Mouse (Mus musculus) lung, postnatal 0 days (tissue): ENCODE data around the gene Slc35e1. TPM values are rescaled to one million over a fixed set of nuclear protein-coding genes. Genes with fewer than 3 reads are reported as not detected.

Experiments
- ATAC-seq: fragments of 200-750 bp; cut with Nextera tagmentation; 2 replicates; pipeline ENCODE4 v1.8.0; 2017; ENCODE audit warnings: moderate library complexity
- DNase-seq: peaks from one replicate; pipeline ENCODE4 v3.0.0-alpha.2; 2016; ENCODE audit warnings: low spot score
- H3K27ac ChIP-seq: fragments of 300-500 bp; sonication (generic); 2 replicates; pipeline ENCODE4 v1.5.1; 2014; ENCODE audit warnings: antibody characterized with exemption, mild to moderate bottlenecking, low read length, mixed read lengths
- H3K27me3 ChIP-seq: fragments of 300-500 bp; sonication (generic); replicated peaks from 2 replicates; pipeline ENCODE4 v1.6.1; 2014; ENCODE audit warnings: low read length, mixed read lengths; ENCODE audit not compliant: insufficient read depth
- H3K36me3 ChIP-seq: fragments of 300-500 bp; sonication (generic); 2 replicates; pipeline ENCODE4 v1.6.1; 2014; ENCODE audit warnings: low read length, mixed read lengths; ENCODE audit not compliant: insufficient read depth
- H3K4me1 ChIP-seq: fragments of 300-500 bp; sonication (generic); 2 replicates; pipeline ENCODE4 v1.6.1; 2014; ENCODE audit warnings: antibody characterized with exemption, low read depth, low read length, mixed read lengths; ENCODE audit not compliant: insufficient read depth
- H3K4me2 ChIP-seq: fragments of 300-500 bp; sonication (generic); replicated peaks from 2 replicates; pipeline ENCODE4 v1.6.1; 2014; ENCODE audit warnings: low read depth, mild to moderate bottlenecking, low read length, moderate library complexity, mixed read lengths
- H3K4me3 ChIP-seq: fragments of 300-500 bp; sonication (generic); 2 replicates; pipeline ENCODE4 v1.5.1; 2014; ENCODE audit warnings: low read depth, low read length
- H3K9ac ChIP-seq: fragments of 300-500 bp; sonication (generic); replicated peaks from 2 replicates; pipeline ENCODE4 v1.6.1; 2014; ENCODE audit warnings: low read depth, mild to moderate bottlenecking
- H3K9me3 ChIP-seq: fragments of 300-500 bp; sonication (generic); 2 replicates; pipeline ENCODE4 v1.6.1; 2016; ENCODE audit warnings: low read length, mixed read lengths
- CTCF ChIP-seq: IDR thresholded peaks from 2 replicates; pipeline ENCODE4 v1.5.1; 2016; ENCODE audit warnings: antibody characterized with exemption, mild to moderate bottlenecking
- EP300 ChIP-seq: IDR thresholded peaks from 2 replicates; pipeline ENCODE4 v1.6.1; 2016; ENCODE audit warnings: antibody characterized with exemption, mild to moderate bottlenecking, control low read depth
- WGBS: fragments of 180-500 bp; shearing (Covaris S2); extraction: QIAGEN DNeasy Blood & Tissue Kit; methylation state at CpG from one replicate; pipeline ENCODE4 v1.1.7; 2014; 5-methylcytosine and 5-hydroxymethylcytosine counted together
- polyA plus RNA-seq: library from polyadenylated mRNA; unstranded; fragments of >200 nt; fragmentation: Nextera tagmentation; extraction: Ambion mirVana; gene quantifications from 2 replicates; pipeline ENCODE4 v1.2.1, GENCODE M21; 2015

Gene Slc35e1
- polyA plus RNA-seq, 1 experiment from 2014 or later: 9.8 TPM

DNA sequence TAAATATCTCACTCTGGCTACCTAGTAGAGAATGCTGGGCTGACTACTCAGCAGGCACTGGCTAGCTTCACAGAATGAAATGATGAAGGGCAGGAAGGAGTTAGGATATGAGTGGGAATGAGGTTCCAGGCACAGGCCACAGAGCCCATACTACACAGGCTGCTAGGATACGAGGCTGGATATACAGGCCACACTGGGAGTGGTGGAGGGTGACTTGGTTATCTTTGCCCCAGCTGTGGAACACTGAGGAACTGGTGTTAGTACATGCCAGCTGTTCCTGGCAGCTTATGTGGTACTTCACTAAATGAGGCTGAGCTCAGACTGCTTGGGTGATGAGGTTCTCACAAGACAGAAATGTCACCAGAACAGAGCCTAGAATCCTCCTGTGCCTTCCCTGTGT lies 20.7 kb upstream of the Slc35e1 start:
- WGBS: 64% methylated on average over 1 of the region's 1 CpGs
- Histone ChIP-seq H3K27ac (no peak overlapping the region), H3K4me1 (no peaks in the 10 kb centered on the region; the same call in 1 of the 2 replicates), H3K4me3 (no peak overlapping the region), H3K9me3 (no peaks in the 10 kb centered on the region), H3K9ac (no peak overlapping the region), H3K4me2 (no peak overlapping the region), H3K36me3 (no peaks in the 10 kb centered on the region), H3K27me3 (no peaks in the 10 kb centered on the region)
- peak; percentile 48 for DNase-seq
- TF ChIP-seq CTCF: no peak
- no peak for TF ChIP-seq EP300
- ATAC-seq: peak; percentile 57; the same call in 1 of the 2 replicates

DNA sequence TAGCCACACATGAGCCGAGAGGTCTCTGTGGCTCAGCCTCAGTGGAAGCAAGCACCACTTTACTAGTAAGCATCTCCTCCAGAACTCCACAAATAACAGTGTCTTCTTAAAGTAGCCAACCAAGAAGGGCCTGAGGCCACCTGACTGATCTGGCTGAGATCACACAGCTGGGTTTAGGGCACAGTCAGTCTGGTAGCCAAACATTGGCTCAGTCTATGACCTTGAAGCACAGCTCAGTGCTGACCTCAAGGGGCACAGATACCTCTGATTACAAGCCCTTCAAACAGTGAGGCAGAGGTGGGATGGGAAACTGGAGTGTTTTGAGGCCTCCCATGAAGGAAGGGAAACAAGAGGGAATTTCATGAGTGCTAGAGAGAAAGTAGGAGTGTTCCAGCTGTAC lies 20.2 kb upstream of the Slc35e1 start:
- no peak for DNase-seq
- Histone ChIP-seq H3K36me3 (no peaks in the 10 kb centered on the region), H3K9me3 (no peaks in the 10 kb centered on the region), H3K4me1 (no peaks in the 10 kb centered on the region; the same call in 1 of the 2 replicates), H3K4me3 (no peak overlapping the region), H3K27me3 (no peaks in the 10 kb centered on the region), H3K9ac (no peak overlapping the region), H3K27ac (no peak overlapping the region), H3K4me2 (no peak overlapping the region)
- TF ChIP-seq CTCF (no peak), EP300 (no peak)
- WGBS: 69% methylated on average over 1 of the region's 1 CpGs
- no peak for ATAC-seq

DNA sequence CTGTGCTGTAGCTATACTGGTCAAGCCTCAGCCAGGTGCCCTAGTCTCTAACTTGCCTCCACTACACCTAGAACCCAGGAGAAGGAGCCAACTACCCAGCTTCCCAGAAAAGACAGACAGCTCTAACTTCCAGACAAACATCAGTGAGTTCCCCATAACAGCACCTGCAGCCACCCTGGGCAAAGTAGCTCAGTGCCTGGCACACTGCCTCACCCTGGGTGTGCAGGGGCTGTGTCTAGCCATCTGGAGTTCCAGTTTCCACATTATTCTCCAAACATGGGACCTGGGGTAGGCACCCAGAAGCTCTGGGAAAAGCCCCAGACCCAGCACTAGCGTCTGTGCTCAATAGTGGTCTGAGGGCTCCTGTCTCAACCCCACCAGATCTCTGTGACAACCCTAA lies 15.1 kb upstream of the Slc35e1 start:
- TF ChIP-seq CTCF (no peak), EP300 (no peak)
- no peaks in the 10 kb centered on the region for H3K9me3 ChIP-seq
- 73% methylated on average over 1 of the region's 1 CpGs for WGBS
- H3K4me2 ChIP-seq: no peak overlapping the region
- H3K27ac ChIP-seq: no peak overlapping the region
- no peak overlapping the region for H3K9ac ChIP-seq
- H3K4me1 ChIP-seq: no peaks in the 10 kb centered on the region; the same call in 1 of the 2 replicates
- no peaks in the 10 kb centered on the region for H3K27me3 ChIP-seq
- DNase-seq: no peak
- H3K4me3 ChIP-seq: no peak overlapping the region
- no peaks in the 10 kb centered on the region for H3K36me3 ChIP-seq
- no peak for ATAC-seq

DNA sequence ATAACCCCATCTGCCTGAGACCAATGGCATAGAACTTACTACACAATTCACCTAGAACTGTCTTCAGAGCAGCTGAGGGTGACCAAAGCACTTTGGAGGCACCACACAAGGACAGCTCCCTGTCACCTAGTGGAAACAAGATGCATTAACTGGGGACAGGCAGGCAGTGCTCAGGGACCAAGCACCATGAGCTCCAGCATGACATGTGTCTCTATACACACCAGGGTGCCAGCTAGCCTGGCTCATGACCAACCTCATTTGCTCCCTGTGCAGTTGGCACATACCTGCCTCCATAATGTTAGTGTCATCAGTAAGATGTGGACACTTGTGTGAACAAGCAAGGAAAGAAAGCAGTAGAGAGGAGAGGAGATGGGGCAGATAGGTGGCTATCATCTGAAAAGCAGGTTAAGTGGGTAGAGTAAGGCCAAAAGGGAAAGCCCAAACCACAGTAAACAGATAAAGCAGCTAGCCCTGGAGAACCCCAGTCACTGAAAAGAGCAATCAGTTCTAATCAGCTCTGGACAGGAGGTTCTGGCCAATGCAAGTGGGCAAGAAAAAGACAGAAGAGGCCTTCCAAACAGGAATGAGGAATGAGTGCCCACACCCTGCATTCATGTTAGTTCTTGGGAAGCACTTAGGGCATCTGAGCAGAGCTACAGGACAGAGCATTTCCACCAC lies 12.4 kb upstream of the Slc35e1 start:
- Histone ChIP-seq H3K27ac (no peak overlapping the region), H3K27me3 (no peaks in the 10 kb centered on the region), H3K4me3 (no peak overlapping the region), H3K36me3 (no peaks in the 10 kb centered on the region), H3K9ac (no peak overlapping the region), H3K9me3 (no peaks in the 10 kb centered on the region), H3K4me2 (no peak overlapping the region), H3K4me1 (no peaks in the 10 kb centered on the region; the same call in 1 of the 2 replicates)
- 0 out of 2 replicates have a peak, but pooled peaks have one; percentile 12 for TF ChIP-seq CTCF
- TF ChIP-seq EP300: no peak
- no peak for ATAC-seq
- no peak for DNase-seq

DNA sequence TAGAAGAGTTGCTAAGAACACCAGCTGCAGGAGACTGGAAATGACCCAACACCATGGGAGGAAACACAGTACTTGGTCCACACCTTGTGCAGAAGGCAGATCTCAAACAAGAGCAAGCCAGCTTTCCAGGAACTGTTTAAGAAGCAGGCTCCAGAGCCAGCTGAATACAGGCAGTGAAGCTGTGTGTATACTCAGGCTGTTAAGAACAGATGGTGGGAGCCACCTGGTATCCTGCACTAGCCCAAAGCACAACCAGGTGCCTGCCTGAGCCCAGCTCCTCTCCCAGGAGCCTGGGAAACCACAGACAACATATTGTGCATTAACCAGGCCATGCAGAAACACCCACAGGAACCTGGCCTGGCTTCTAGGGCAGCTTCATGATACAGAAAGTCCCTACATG lies 11.7 kb upstream of the Slc35e1 start:
- Histone ChIP-seq H3K9ac (no peak overlapping the region), H3K27me3 (no peaks in the 10 kb centered on the region), H3K4me3 (no peak overlapping the region), H3K4me2 (no peak overlapping the region), H3K4me1 (no peaks in the 10 kb centered on the region; the same call in 1 of the 2 replicates), H3K9me3 (no peaks in the 10 kb centered on the region), H3K36me3 (no peaks in the 10 kb centered on the region), H3K27ac (no peak overlapping the region)
- TF ChIP-seq EP300 (no peak), CTCF (no peak)
- DNase-seq: no peak
- no peak for ATAC-seq

DNA sequence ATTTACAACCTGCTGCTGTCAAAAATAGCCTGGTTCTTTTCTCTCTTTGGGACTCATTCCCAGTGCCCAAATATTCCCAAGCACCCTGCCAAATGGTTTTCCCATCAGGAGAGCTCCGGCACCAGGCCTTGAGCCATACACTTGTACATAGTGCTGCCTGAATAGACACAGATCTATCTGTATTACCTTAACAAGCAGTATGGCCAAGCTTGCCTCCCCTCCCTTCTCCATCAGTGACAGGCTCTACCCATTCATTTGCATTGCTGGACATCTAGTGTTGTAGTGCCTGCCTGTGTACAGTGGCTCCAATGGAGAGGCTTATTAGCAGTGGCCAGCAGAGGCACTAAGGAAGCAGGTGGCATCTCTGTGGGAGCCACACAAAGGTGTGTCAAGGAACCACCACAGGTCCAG lies 8.1 kb upstream of the Slc35e1 start:
- Histone ChIP-seq H3K36me3 (peaks cover 15% of the 10 kb centered on the region), H3K4me2 (no peak overlapping the region), H3K4me1 (no peaks in the 10 kb centered on the region), H3K9ac (no peak overlapping the region), H3K27me3 (no peaks in the 10 kb centered on the region), H3K27ac (no peak overlapping the region), H3K4me3 (no peak overlapping the region), H3K9me3 (no peaks in the 10 kb centered on the region)
- no peak for ATAC-seq
- DNase-seq: no peak
- TF ChIP-seq EP300 (no peak), CTCF (no peak)
- 92% methylated on average over 1 of the region's 1 CpGs for WGBS
